Mouse (Mus musculus) lung, embryonic 15.5 days (tissue): Measurements from ENCODE around the gene Sufu. TPM values are rescaled to one million over a fixed set of nuclear protein-coding genes. Genes with fewer than 3 reads are reported as not detected.

Experiments used
- ATAC-seq: fragments of 200-750 bp; cut with Nextera tagmentation; 2 replicates; pipeline ENCODE4 v1.8.0; 2017; ENCODE audit warnings: moderate number of reproducible peaks, borderline replicate concordance; ENCODE audit not compliant: low FRiP score, low TSS enrichment; ENCODE audit errors: extremely low read depth
- H3K27ac ChIP-seq: fragments of 300-500 bp; sonication (generic); 2 replicates; pipeline ENCODE4 v1.5.1; 2015; ENCODE audit warnings: moderate library complexity, mild to moderate bottlenecking, inconsistent platforms
- H3K27me3 ChIP-seq: fragments of 300-500 bp; sonication (generic); 2 replicates; pipeline ENCODE4 v1.6.1; 2015; ENCODE audit warnings: inconsistent platforms
- H3K36me3 ChIP-seq: fragments of 300-500 bp; sonication (generic); 2 replicates; pipeline ENCODE4 v1.6.1; 2015; ENCODE audit warnings: inconsistent platforms
- H3K4me1 ChIP-seq: fragments of 300-500 bp; sonication (generic); 2 replicates; pipeline ENCODE4 v1.6.1; 2015; ENCODE audit warnings: inconsistent platforms
- H3K4me2 ChIP-seq: fragments of 300-500 bp; sonication (generic); 2 replicates; pipeline ENCODE4 v1.6.1; 2015; ENCODE audit warnings: inconsistent platforms, mild to moderate bottlenecking, moderate library complexity
- H3K4me3 ChIP-seq: fragments of 300-500 bp; sonication (generic); 2 replicates; pipeline ENCODE4 v1.5.1; 2015; ENCODE audit warnings: mild to moderate bottlenecking, inconsistent platforms
- H3K9ac ChIP-seq: fragments of 300-500 bp; sonication (generic); 2 replicates; pipeline ENCODE4 v1.6.1; 2015; ENCODE audit warnings: inconsistent platforms
- H3K9me3 ChIP-seq: fragments of 300-500 bp; sonication (generic); 2 replicates; pipeline ENCODE4 v1.6.1; 2016; ENCODE audit warnings: inconsistent platforms
- WGBS: fragments of 180-500 bp; shearing (Covaris S2); methylation state at CpG from one replicate; pipeline ENCODE4 v1.1.7; 2015; 5-methylcytosine and 5-hydroxymethylcytosine counted together
- polyA plus RNA-seq: library from polyadenylated mRNA; unstranded; fragments of >200 nt; fragmentation: Nextera tagmentation; extraction: Ambion mirVana; gene quantifications from 2 replicates; pipeline ENCODE4 v1.2.1, GENCODE M21; 2015

Gene Sufu
- polyA plus RNA-seq: 31.9 and 34.5 TPM in 2 replicates

- peaks cover 53% of the 10 kb centered on the region for H3K4me1 ChIP-seq
Observed at GRCm38 (mm10) chr19:46396686-46397435, at the start of gene Sufu. Gene Sufu (plus strand): TSS chr19:46396896.

GRCm38 (mm10) chr19:46347146-46347545, 49.5 kb upstream of the Sufu start:
- 91% methylated on average over 1 of the region's 1 CpGs for WGBS
- H3K4me1 ChIP-seq: peaks cover 20% of the 10 kb centered on the region
- ATAC-seq: no peak
- H3K36me3 ChIP-seq: no peaks in the 10 kb centered on the region
- no peak overlapping the region for H3K4me2 ChIP-seq
- H3K4me3 ChIP-seq: no peak overlapping the region
- H3K9me3 ChIP-seq: no peaks in the 10 kb centered on the region
- H3K27me3 ChIP-seq: peaks cover 6% of the 10 kb centered on the region; the same call in 1 of the 2 replicates
- H3K27ac ChIP-seq: no peak overlapping the region
- no peak overlapping the region for H3K9ac ChIP-seq

More at GRCm38 (mm10) chr19:46396686-46397435, at the start of gene Sufu:
- no peaks in the 10 kb centered on the region for H3K27me3 ChIP-seq
- peaks cover 7% of the 10 kb centered on the region; the same call in 1 of the 2 replicates for H3K36me3 ChIP-seq
- peak; percentile 88 for ATAC-seq
- under 1% methylated on average over 56 of the region's 57 CpGs for WGBS
- H3K4me2 ChIP-seq: peak within 1 kb of the TSS; percentile 90
- H3K9me3 ChIP-seq: no peaks in the 10 kb centered on the region
- H3K4me3 ChIP-seq: peak within 1 kb of the TSS; percentile 80
- peak within 1 kb of the TSS; percentile 76 for H3K9ac ChIP-seq
- H3K27ac ChIP-seq: peak within 1 kb of the TSS; percentile 86

DNA sequence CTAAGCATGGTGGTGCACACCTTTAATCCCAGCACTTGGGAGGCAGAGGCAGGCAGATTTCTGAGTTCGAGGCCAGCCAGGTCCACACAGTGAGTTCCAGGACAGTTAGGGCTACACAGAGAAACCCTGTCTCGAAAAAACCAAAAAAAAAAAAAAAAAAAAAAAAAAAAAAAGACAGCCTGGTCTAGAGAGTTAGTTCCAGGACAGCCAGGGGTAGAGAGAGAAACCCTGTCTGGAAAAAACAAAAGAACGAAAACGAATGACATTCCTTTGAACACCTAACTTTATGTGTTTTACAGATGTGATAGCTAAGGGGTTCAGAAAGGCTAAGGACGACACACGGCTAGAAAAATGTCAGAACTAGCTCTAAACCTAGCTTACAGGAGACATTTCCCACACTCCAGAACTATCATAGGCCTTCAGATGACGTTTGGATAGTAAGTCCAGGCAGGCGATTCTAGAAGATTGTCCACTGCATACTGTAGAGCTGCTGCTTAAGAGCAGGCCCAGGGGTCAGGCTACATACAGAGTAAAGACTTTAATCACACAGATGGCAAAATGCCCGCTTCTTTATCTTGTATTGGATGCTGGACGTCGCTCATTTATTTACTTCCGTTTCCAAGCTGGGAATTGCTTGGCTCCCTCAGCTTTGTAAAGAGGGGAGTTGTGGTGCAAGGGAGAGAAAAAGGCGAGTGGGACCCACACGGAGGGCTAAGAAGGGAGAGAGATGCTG, 48.6 kb upstream of the Sufu start:
- Histone ChIP-seq H3K4me3 (peak overlapping the region; percentile 62), H3K36me3 (no peaks in the 10 kb centered on the region), H3K4me2 (peak overlapping the region; percentile 91), H3K4me1 (peaks cover 20% of the 10 kb centered on the region), H3K9me3 (no peaks in the 10 kb centered on the region), H3K27me3 (peaks cover 6% of the 10 kb centered on the region; the same call in 1 of the 2 replicates), H3K27ac (peak overlapping the region; percentile 80), H3K9ac (peak overlapping the region; percentile 68)
- WGBS: 28% methylated on average over 14 of the region's 14 CpGs
- ATAC-seq: no peak; the same call in 1 of the 2 replicates

DNA sequence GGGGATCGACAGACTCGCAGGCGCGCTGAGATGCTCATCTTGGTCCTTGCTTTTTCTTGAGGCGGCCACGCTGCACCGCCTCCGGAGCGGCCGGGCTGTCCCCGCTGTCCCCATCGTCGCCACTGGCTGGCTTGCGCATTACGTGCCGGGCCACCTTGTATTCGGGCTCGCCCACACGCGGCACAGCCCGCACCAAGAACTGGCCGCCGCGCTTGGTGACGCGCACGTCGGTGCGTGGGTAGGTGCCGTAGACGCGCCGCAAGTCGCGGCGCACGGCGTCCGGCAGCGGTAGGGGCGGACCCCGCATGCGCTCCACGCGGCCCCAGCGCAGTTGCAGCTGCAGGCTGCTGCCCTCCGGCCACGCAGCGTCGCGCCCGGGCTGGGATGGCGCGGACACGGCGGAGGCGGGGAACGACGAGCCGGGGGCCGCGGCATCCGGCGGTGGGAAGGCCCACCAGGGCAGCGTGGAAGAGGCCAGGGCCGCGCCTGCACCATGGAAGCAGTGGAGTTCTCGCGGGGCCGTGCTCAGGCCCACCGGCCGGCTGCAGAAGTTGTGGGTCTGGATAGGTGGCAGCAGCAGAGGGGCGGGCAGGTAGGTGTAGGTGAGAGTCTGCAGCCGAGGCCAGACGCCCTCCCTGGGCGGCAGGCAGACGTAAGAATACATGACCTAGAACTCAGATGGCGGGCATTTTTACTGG, 47.8 kb upstream of the Sufu start:
- peak overlapping the region; percentile 68 for H3K9ac ChIP-seq
- H3K4me1 ChIP-seq: peaks cover 20% of the 10 kb centered on the region
- ATAC-seq: peak; percentile 83
- peak overlapping the region; percentile 80 for H3K27ac ChIP-seq
- 0 out of 2 replicates have a peak, but pooled peaks cover 3% of the 10 kb centered on the region for H3K27me3 ChIP-seq
- peak overlapping the region; percentile 62 for H3K4me3 ChIP-seq
- WGBS: under 1% methylated on average over 78 of the region's 78 CpGs
- H3K9me3 ChIP-seq: no peaks in the 10 kb centered on the region
- H3K36me3 ChIP-seq: no peaks in the 10 kb centered on the region
- peak overlapping the region; percentile 91 for H3K4me2 ChIP-seq

GRCm38 (mm10) chr19:46349550-46349949, 47.1 kb upstream of the Sufu start:
- Histone ChIP-seq H3K4me3 (peak overlapping the region; percentile 62), H3K9me3 (no peaks in the 10 kb centered on the region), H3K27me3 (0 out of 2 replicates have a peak, but pooled peaks cover 3% of the 10 kb centered on the region), H3K9ac (peak overlapping the region; percentile 68), H3K36me3 (no peaks in the 10 kb centered on the region), H3K4me1 (peaks cover 20% of the 10 kb centered on the region), H3K4me2 (peak overlapping the region; percentile 91), H3K27ac (peak overlapping the region; percentile 80)
- 0 out of 2 replicates have a peak, but pooled peaks have one; percentile 12 for ATAC-seq
- 26% methylated on average over 6 of the region's 6 CpGs for WGBS

GRCm38 (mm10) chr19:46350168-46350932, 46.3 kb upstream of the Sufu start, which contains the start of gene 2310034G01Rik:
Gene 2310034G01Rik (minus strand): TSS chr19:46350302.
- Histone ChIP-seq H3K27ac (peak within 1 kb of the TSS; percentile 80), H3K27me3 (no peaks in the 10 kb centered on the region), H3K36me3 (no peaks in the 10 kb centered on the region), H3K9me3 (no peaks in the 10 kb centered on the region), H3K4me1 (peaks cover 20% of the 10 kb centered on the region), H3K4me3 (peak within 1 kb of the TSS; percentile 62), H3K9ac (peak within 1 kb of the TSS; percentile 68), H3K4me2 (peak within 1 kb of the TSS; percentile 91)
- WGBS: 55% methylated on average over 10 of the region's 10 CpGs
- ATAC-seq: no peak

DNA sequence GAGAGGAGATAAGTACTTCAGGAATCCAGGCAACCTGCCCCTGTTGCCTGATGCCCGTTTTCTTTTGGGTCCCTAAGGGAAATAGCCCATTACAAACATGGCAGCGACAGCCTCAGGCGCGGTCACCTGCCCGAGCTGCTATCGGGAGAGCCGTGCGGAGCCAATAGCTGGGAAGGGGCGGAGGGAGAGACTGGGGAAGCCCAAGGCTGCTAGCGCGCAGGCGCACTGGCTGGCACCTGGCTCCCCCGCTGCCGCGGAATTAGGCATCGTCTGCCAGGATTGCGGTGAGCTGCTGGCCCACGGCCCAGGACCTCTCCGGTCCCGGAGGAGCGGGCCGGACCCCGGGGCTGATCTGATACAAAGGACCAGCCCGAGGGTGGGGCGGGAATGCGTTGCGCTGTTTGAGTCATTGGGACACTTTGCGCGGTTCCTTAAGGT, 40.0 kb upstream of the Sufu start:
- Histone ChIP-seq H3K4me3 (peak overlapping the region; percentile 51), H3K27ac (peak overlapping the region; percentile 67; the same call in 1 of the 2 replicates), H3K27me3 (peaks cover 18% of the 10 kb centered on the region; the same call in 1 of the 2 replicates), H3K36me3 (no peaks in the 10 kb centered on the region), H3K4me2 (peak overlapping the region; percentile 80), H3K4me1 (peaks cover 15% of the 10 kb centered on the region; the same call in 1 of the 2 replicates), H3K9ac (peak overlapping the region; percentile 42), H3K9me3 (no peaks in the 10 kb centered on the region)
- WGBS: under 1% methylated on average over 29 of the region's 29 CpGs
- peak; percentile 82; the same call in 1 of the 2 replicates for ATAC-seq

GRCm38 (mm10) chr19:46357344-46358280, 39.1 kb upstream of the Sufu start:
- Histone ChIP-seq H3K27ac (peak overlapping the region; percentile 67), H3K4me3 (peak overlapping the region; percentile 51), H3K9me3 (no peaks in the 10 kb centered on the region), H3K36me3 (no peaks in the 10 kb centered on the region), H3K4me2 (peak overlapping the region; percentile 80), H3K9ac (peak overlapping the region; percentile 42), H3K27me3 (peaks cover 18% of the 10 kb centered on the region; the same call in 1 of the 2 replicates), H3K4me1 (peaks cover 15% of the 10 kb centered on the region; the same call in 1 of the 2 replicates)
- no peak for ATAC-seq
- 18% methylated on average over 25 of the region's 25 CpGs for WGBS

DNA sequence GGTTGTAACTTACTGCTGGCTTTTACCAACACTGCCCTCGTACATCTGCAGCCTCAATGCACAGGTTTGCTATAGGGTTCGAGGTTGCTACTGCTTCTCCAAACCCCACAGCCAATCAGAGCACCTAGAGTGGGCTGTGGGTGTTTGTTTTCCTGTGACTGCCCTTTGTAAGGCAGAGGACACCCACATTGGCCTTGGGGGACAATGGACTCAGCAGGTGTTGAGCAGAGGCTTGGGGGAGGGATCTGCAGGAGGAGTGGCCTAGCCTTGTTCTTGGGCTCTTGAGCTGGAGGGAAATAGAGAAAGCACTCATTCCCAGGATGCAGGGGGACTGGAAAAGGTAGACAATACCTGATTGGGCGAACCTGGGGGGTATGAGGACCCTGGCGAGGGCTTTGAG, 38.3 kb upstream of the Sufu start:
- no peak overlapping the region for H3K9ac ChIP-seq
- 56% methylated on average over 4 of the region's 4 CpGs for WGBS
- H3K4me3 ChIP-seq: no peak overlapping the region
- no peak for ATAC-seq
- peak overlapping the region; percentile 67 for H3K27ac ChIP-seq
- peak overlapping the region; percentile 80 for H3K4me2 ChIP-seq
- H3K4me1 ChIP-seq: peaks cover 15% of the 10 kb centered on the region; the same call in 1 of the 2 replicates
- H3K9me3 ChIP-seq: no peaks in the 10 kb centered on the region
- peaks cover 18% of the 10 kb centered on the region; the same call in 1 of the 2 replicates for H3K27me3 ChIP-seq
- H3K36me3 ChIP-seq: no peaks in the 10 kb centered on the region

DNA sequence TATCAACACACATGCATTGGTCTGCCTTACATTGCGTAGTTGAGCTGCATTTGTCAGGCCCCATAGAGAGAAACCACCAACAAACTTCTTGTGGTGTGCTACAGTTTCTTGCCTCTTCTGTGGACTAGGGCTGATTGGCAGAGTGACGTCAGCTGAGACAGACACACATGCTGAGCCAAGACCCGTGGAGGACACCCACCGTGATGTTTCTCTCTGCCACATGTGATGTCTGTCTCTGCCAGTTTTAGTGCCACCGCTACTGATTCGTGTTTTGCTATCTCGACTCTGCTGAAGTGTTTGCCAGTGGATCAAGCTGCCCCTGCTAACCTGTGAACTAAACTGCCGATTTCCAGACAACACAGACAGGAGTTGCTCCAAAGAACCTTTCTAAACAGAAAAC, 34.6 kb upstream of the Sufu start:
- 73% methylated on average over 8 of the region's 8 CpGs for WGBS
- Histone ChIP-seq H3K27ac (no peak overlapping the region), H3K4me1 (peaks cover 9% of the 10 kb centered on the region; the same call in 1 of the 2 replicates), H3K4me3 (no peak overlapping the region), H3K36me3 (no peaks in the 10 kb centered on the region), H3K27me3 (peaks cover 13% of the 10 kb centered on the region; the same call in 1 of the 2 replicates), H3K9ac (no peak overlapping the region), H3K9me3 (no peaks in the 10 kb centered on the region), H3K4me2 (no peak overlapping the region)
- no peak for ATAC-seq
